Mouse (Mus musculus): ENCODE data around the gene Pdzd4. TPM values are rescaled to one million over a fixed set of nuclear protein-coding genes. Genes with fewer than 3 reads are reported as not detected.

Pdzd4 gene
- total RNA-seq (2018; cell fraction: chromatin; rRNA removed) = under 1 TPM in 5 of 26 experiments, not detected in 21; 0.16 to 0.57 (median 0.18) TPM
- total RNA-seq (2018; cell fraction: cytosol; rRNA removed) = under 1 TPM in 17 of 26 experiments, not detected in 9; 0.03 to 0.22 (median 0.13) TPM
- total RNA-seq (2018; cell fraction: nucleus; rRNA removed) = under 1 TPM in 15 of 26 experiments, not detected in 11; 0.11 to 0.40 (median 0.20) TPM
- 0.07 to 0.10 TPM (median 0.09 TPM) in 3 replicates for polyA plus RNA-seq (2018)

GRCm38 (mm10) chrX:73824185-73825151, at the start of gene Pdzd4:
Pdzd4 (minus strand) TSS chrX:73824969.
- WGBS (ENCODE audit: missing documents) = 21% methylated on average over 57 of the region's 84 CpGs
- Histone ChIP-seq H3K4me3 (ENCODE audit: inconsistent target) (no peak within 1 kb of the TSS), H3K79me2 (ENCODE audit: inconsistent target) (no peaks in the 10 kb centered on the region), H3K27ac (no peak within 1 kb of the TSS), H3K36me3 (ENCODE audit: inconsistent target) (no peaks in the 10 kb centered on the region)

DNA sequence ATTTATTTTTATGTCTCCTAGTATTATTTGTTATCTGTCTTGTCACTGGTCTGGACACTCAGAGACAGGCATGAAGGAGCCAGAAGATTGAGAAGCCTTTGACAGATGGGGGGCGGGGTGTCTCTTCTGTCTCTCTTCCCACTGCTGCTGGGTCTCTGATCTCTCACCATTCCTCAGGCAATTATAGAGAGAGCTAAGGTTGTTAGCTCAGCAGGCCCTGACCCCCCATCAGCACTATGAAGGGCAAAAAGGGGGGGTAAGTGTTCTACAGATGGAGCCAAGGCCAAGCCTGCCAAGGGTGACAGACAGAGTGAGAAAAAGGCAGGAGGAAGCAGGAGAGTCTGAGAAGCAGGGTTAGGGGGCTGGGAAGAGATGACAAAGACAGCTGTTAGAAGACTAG, 47.2 kb upstream of the Pdzd4 start:
- H3K36me3 ChIP-seq (ENCODE audit: inconsistent target) = no peaks in the 10 kb centered on the region
- WGBS (ENCODE audit: missing documents) = 73% methylated on average over 1 of the region's 1 CpGs
- H3K79me2 ChIP-seq (ENCODE audit: inconsistent target) = no peaks in the 10 kb centered on the region
- no peak overlapping the region for H3K27ac ChIP-seq
- no peak overlapping the region for H3K4me3 ChIP-seq (ENCODE audit: inconsistent target)

GRCm38 (mm10) chrX:73871474-73871873, 46.7 kb upstream of the Pdzd4 start:
- Histone ChIP-seq H3K36me3 (ENCODE audit: inconsistent target) (no peaks in the 10 kb centered on the region), H3K4me3 (ENCODE audit: inconsistent target) (no peak overlapping the region), H3K27ac (no peak overlapping the region), H3K79me2 (ENCODE audit: inconsistent target) (no peaks in the 10 kb centered on the region)

- Histone ChIP-seq H3K79me2 (ENCODE audit: inconsistent target) (no peaks in the 10 kb centered on the region), H3K4me3 (ENCODE audit: inconsistent target) (no peak overlapping the region), H3K36me3 (ENCODE audit: inconsistent target) (no peaks in the 10 kb centered on the region), H3K27ac (no peak overlapping the region)
- WGBS (ENCODE audit: missing documents) = 27% methylated on average over 4 of the region's 5 CpGs
These were observed 44.6 kb upstream of the Pdzd4 start for GRCm38 (mm10) chrX:73869334-73869733.

DNA sequence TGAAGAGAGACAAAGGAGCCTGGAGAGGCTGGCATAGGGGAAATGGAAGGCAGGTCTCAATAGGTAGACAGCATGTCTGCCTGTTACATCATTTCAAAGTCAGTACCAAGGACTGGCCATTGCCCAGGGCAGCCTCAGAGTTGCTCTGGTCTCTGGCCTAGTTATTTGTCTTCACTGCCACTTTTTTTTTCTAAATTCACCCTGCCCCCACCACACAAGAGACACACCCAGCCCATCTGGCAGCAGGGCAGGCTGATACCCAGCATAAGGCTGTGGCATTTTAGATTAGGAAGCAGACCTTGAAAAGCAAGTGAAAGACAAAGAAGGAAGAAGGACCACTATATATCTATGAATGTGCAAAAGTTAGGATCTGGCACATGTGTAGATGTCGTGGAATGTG, 43.1 kb upstream of the Pdzd4 start:
- Histone ChIP-seq H3K79me2 (ENCODE audit: inconsistent target) (no peaks in the 10 kb centered on the region), H3K27ac (no peak overlapping the region), H3K4me3 (ENCODE audit: inconsistent target) (no peak overlapping the region), H3K36me3 (ENCODE audit: inconsistent target) (no peaks in the 10 kb centered on the region)
- WGBS (ENCODE audit: missing documents) = 75% methylated on average over 1 of the region's 1 CpGs

GRCm38 (mm10) chrX:73867256-73867655, 42.5 kb upstream of the Pdzd4 start:
- Histone ChIP-seq H3K79me2 (ENCODE audit: inconsistent target) (no peaks in the 10 kb centered on the region), H3K27ac (no peak overlapping the region), H3K4me3 (ENCODE audit: inconsistent target) (no peak overlapping the region), H3K36me3 (ENCODE audit: inconsistent target) (no peaks in the 10 kb centered on the region)
- 93% methylated on average over 3 of the region's 3 CpGs for WGBS (ENCODE audit: missing documents)

- WGBS (ENCODE audit: missing documents) = 69% methylated on average over 3 of the region's 3 CpGs
- Histone ChIP-seq H3K4me3 (ENCODE audit: inconsistent target) (no peak overlapping the region), H3K27ac (no peak overlapping the region), H3K79me2 (ENCODE audit: inconsistent target) (no peaks in the 10 kb centered on the region), H3K36me3 (ENCODE audit: inconsistent target) (no peaks in the 10 kb centered on the region)
These were observed 39.9 kb upstream of the Pdzd4 start for GRCm38 (mm10) chrX:73864692-73865091.

DNA sequence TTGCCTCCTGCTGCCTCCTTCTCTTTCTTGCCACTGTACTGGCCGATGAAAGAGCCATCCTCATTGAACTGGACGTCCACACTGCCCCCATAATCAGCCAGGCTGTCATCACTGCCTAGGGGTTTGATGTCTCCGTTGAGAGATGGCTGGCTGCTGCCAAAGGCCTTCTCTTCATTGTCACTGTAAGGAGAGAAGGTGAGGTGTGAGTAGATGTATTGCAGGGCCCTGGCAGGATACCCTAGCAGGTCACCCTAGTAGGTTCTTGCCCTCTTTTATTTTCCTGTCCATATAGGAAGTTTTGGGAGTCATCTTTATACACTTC, 30.3 kb upstream of the Pdzd4 start:
- Histone ChIP-seq H3K4me3 (ENCODE audit: inconsistent target) (no peak overlapping the region), H3K27ac (no peak overlapping the region)
- WGBS (ENCODE audit: missing documents) = 84% methylated on average over 3 of the region's 3 CpGs

GRCm38 (mm10) chrX:73854326-73855086, 29.7 kb upstream of the Pdzd4 start:
- Histone ChIP-seq H3K79me2 (ENCODE audit: inconsistent target) (no peaks in the 10 kb centered on the region), H3K4me3 (ENCODE audit: inconsistent target) (no peak overlapping the region), H3K27ac (no peak overlapping the region), H3K36me3 (ENCODE audit: inconsistent target) (no peaks in the 10 kb centered on the region)
- 85% methylated on average over 9 of the region's 9 CpGs for WGBS (ENCODE audit: missing documents)

More for the DNA sequence above, 30.3 kb upstream of the Pdzd4 start:
- Histone ChIP-seq H3K79me2 (ENCODE audit: inconsistent target) (no peaks in the 10 kb centered on the region), H3K36me3 (ENCODE audit: inconsistent target) (no peaks in the 10 kb centered on the region)

- no peaks in the 10 kb centered on the region for H3K79me2 ChIP-seq (ENCODE audit: inconsistent target)
- WGBS (ENCODE audit: missing documents) = 91% methylated on average over 3 of the region's 3 CpGs
- no peaks in the 10 kb centered on the region for H3K36me3 ChIP-seq (ENCODE audit: inconsistent target)
- no peak overlapping the region for H3K4me3 ChIP-seq (ENCODE audit: inconsistent target)
- H3K27ac ChIP-seq = no peak overlapping the region
These were observed 11.9 kb upstream of the Pdzd4 start for GRCm38 (mm10) chrX:73836691-73837090.

DNA sequence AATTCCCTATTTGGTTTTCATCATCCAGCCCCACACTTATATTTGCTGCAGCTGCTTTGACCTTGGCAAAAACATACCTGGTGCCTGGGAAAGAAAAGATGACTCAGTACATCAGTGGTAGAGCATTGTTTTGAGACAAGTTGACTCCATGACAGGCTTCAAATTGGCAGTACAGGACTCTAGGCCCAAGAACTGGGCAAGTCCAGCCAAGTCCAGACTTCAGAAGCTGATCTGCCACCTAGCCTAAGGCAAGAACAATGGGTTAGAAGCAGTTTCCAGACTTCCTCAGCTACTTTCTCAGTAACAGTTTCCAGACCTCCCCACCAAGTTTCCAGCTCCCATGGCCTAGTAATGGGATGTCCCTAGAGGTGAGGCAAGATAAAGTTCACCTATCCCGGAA, 11.0 kb upstream of the Pdzd4 start:
- no peak overlapping the region for H3K4me3 ChIP-seq (ENCODE audit: inconsistent target)
- 94% methylated on average over 1 of the region's 1 CpGs for WGBS (ENCODE audit: missing documents)
- H3K36me3 ChIP-seq (ENCODE audit: inconsistent target) = no peaks in the 10 kb centered on the region
- H3K79me2 ChIP-seq (ENCODE audit: inconsistent target) = no peaks in the 10 kb centered on the region
- H3K27ac ChIP-seq = no peak overlapping the region

DNA sequence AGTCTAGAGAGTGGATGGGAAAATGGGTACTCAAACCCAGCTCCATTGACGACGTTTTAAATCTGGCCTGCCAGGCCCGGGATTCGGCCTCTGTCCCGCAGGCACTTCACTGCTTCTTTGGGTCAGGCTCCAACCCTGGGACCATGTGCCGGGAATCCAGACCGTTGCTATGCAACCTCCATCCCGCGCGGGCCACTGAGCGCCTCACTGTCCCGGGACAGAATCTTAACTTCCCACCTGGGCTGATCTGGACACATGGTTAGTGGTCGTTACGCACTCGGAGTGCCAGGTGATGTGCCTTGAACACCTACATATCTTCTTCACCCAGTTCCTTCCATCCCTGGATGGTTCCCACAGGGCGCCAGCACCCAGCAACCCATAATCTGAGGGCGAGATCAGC, 1.0 kb downstream of the Pdzd4 start:
- H3K79me2 ChIP-seq (ENCODE audit: inconsistent target) = no peaks in the 10 kb centered on the region
- no peak overlapping the region for H3K27ac ChIP-seq
- no peaks in the 10 kb centered on the region for H3K36me3 ChIP-seq (ENCODE audit: inconsistent target)
- 54% methylated on average over 17 of the region's 17 CpGs for WGBS (ENCODE audit: missing documents)
- no peak overlapping the region for H3K4me3 ChIP-seq (ENCODE audit: inconsistent target)

DNA sequence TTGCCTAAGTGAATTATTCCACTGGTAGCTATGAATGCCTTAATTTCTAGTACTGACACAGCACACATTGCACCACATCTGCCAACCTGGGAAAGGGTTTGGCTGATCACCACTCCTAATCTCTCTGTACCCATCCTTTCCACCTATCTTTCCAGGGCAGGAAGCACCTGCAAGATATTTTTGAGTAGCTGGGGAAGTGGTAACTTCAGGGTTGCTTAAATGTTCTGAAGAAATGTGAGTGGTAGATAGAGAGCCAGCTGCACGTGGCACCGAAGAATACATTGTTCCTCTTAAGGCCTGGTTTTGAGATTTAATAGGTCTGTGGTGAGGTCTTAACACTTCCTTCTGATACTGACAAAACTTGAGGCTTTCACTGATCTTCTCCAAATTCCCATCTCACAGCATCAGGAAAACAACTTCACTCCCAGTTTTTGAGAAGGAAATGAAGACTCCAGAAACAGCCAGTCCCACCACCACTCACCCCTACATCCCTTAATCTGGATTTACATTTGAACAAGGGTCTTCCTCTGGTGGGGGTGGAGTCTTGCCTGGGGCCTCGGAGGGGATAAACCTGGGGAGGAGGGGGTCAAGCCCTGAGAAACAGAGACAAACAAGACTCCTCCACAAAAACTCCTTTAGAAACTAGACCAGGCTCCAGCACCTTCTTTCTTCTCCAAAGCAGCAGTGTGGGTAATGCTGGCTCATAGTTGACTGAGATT, 8.0 kb downstream of the Pdzd4 start:
- H3K36me3 ChIP-seq (ENCODE audit: inconsistent target) = no peaks in the 10 kb centered on the region
- no peaks in the 10 kb centered on the region for H3K79me2 ChIP-seq (ENCODE audit: inconsistent target)
- WGBS (ENCODE audit: missing documents) = 29% methylated on average over 3 of the region's 3 CpGs
- no peak overlapping the region for H3K4me3 ChIP-seq (ENCODE audit: inconsistent target)
- no peak overlapping the region for H3K27ac ChIP-seq

DNA sequence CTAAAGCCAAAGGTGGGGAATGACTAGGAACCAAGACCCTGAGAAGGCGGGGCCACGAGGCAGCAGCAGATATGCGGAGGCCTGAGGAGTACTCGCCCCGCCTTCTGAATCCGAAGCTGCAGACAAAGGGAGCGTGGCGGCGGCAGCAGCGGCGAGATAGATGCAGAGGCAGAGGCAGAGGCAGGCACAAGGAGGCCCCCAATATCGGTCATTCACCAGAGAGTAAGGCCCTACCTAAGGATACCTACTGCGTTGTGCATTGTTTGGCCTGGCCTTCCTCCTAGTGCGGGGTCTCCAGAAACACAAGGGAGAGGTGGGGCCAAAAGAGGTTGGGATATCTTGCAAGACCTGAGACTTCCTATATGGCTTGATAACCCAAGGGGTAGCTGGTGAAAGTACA, 9.7 kb downstream of the Pdzd4 start:
- 76% methylated on average over 14 of the region's 14 CpGs for WGBS (ENCODE audit: missing documents)
- Histone ChIP-seq H3K27ac (no peak overlapping the region), H3K36me3 (ENCODE audit: inconsistent target) (no peaks in the 10 kb centered on the region), H3K79me2 (ENCODE audit: inconsistent target) (no peaks in the 10 kb centered on the region), H3K4me3 (ENCODE audit: inconsistent target) (no peak overlapping the region)
